Mouse (Mus musculus): ENCODE results near the gene Zkscan14. TPM values are rescaled to one million over a fixed set of nuclear protein-coding genes. Genes with fewer than 3 reads are reported as not detected.
A peak's percentile ranks its signal among the peaks of the same experiment; 100 is the strongest.
"Not testable (repeated sequence)": the region's sequence is repeated elsewhere in the genome, so short reads cannot be mapped to it uniquely, and the experiment has no call there.

Zkscan14 gene
- 3.9 and 6.0 TPM in 2 replicates for polyA plus RNA-seq (2011; ENCODE audit: insufficient read depth, insufficient read length, low read depth, missing spikeins)

DNA sequence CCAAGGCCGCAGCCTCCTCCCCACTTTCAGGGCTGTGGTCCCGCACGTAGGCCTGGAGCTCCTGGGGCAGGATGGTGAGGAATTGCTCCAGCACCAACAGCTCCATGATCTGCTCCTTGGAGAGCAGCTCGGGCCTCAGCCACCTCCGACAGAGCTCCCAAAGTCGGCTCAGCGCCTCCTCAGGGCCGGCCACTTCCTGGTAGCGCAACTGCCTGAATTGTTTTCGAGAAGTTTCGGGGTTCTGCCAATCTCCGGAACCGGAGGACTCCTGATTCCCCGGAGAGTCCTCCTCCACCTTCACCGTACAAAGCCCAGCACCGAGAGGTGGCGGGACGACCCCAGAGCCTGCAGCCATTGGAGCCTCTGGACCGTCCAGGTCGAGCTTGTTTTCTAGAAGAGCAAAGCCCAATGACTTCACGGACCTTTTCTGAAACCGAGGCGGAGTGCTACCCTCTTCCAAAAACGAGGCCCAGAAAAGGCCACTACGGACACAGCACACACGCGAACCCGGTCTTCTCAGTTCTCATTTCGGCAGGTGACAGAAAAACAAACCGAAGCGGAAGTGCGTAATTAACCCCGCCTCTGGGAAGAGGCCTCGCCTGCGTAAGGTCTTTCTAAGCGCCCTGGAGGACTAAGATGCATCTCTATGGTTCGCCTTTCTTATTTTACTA lies at the start of gene Zkscan14:
Zkscan14 (minus strand) TSS at position 548 of the 671 bp plus-strand sequence.
- Histone ChIP-seq H3K9ac (ENCODE audit: low read depth, poor library complexity, severe bottlenecking) (peak within 1 kb of the TSS; percentile 60), H3K9me3 (replicated peaks; ENCODE audit: control insufficient read depth, insufficient read depth, low read length, poor library complexity, severe bottlenecking) (no peaks in the 10 kb centered on the region), H3K27me3 (ENCODE audit: control insufficient read depth, insufficient read depth, low read length, poor library complexity, severe bottlenecking) (no peaks in the 10 kb centered on the region), H3K4me1 (ENCODE audit: control insufficient read depth, insufficient read depth, low read length) (no peaks in the 10 kb centered on the region), H3K4me3 (ENCODE audit: low read depth, low read length) (peak within 1 kb of the TSS; percentile 99), H3K36me3 (ENCODE audit: control insufficient read depth, insufficient read depth, low read length, poor library complexity, severe bottlenecking) (no peaks in the 10 kb centered on the region), H3K27ac (ENCODE audit: insufficient read depth, low read length) (no peak within 1 kb of the TSS)
- no peak for TF ChIP-seq CTCF (IDR thresholded peaks at IDR 0.05; ENCODE audit: low read depth, low read length)
- peak; percentile 46 for TF ChIP-seq POLR2A (IDR thresholded peaks at IDR 0.05; ENCODE audit: insufficient read depth, low read length)
- no peak for TF ChIP-seq EP300 (IDR thresholded peaks at IDR 0.05; ENCODE audit: insufficient read depth, low read depth, low read length)

DNA sequence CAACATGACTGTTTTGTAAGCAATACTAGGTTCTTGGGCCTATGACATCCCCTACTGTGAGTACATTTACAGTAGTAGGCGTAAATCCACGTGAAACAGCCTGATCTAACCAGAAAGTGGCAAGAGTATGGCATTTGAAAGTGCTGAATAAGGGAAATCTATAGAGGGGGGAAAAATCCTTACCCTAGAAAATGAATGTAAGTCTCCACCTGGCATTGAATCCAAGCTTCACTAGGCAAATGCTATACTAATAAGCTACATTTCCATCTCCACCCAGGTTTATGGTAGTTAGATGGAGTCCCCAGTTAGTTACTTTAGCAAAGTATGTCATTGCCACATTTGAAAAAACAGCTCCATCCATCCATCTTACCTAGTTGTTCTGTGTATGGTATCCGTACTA lies 47.9 kb upstream of the Zkscan14 start:
- Histone ChIP-seq H3K27me3 (ENCODE audit: control insufficient read depth, insufficient read depth, low read length, poor library complexity, severe bottlenecking) (no peaks in the 10 kb centered on the region), H3K36me3 (ENCODE audit: control insufficient read depth, insufficient read depth, low read length, poor library complexity, severe bottlenecking) (peaks cover 41% of the 10 kb centered on the region), H3K9ac (ENCODE audit: low read depth, poor library complexity, severe bottlenecking) (no peak overlapping the region), H3K4me1 (ENCODE audit: control insufficient read depth, insufficient read depth, low read length) (no peaks in the 10 kb centered on the region), H3K4me3 (ENCODE audit: low read depth, low read length) (no peak overlapping the region), H3K27ac (ENCODE audit: insufficient read depth, low read length) (no peak overlapping the region), H3K9me3 (replicated peaks; ENCODE audit: control insufficient read depth, insufficient read depth, low read length, poor library complexity, severe bottlenecking) (peaks cover 5% of the 10 kb centered on the region)
- TF ChIP-seq POLR2A (IDR thresholded peaks at IDR 0.05; ENCODE audit: insufficient read depth, low read length) (no peak), EP300 (IDR thresholded peaks at IDR 0.05; ENCODE audit: insufficient read depth, low read depth, low read length) (no peak), CTCF (IDR thresholded peaks at IDR 0.05; ENCODE audit: low read depth, low read length) (no peak)

DNA sequence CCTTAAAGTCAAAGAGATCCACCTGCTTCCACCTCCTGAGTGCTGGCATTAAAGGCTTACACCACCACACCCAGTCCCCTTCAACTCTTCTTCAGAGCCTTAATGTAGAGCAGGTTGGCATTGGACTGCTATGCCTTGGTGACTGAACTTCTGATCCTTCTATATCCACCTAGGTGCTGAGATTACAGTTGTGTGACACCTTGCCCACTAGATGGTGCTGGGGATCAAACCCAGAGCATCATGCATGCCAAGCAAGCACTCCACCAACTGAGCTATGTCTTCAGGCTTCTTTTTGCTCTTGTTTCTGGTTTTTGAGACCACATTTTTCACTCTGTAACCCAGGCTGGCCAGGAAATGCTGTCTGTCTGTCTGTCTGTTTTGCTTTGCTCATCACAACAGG lies 33.0 kb upstream of the Zkscan14 start:
- H3K27ac ChIP-seq (ENCODE audit: insufficient read depth, low read length): no peak overlapping the region
- no peaks in the 10 kb centered on the region for H3K27me3 ChIP-seq (ENCODE audit: control insufficient read depth, insufficient read depth, low read length, poor library complexity, severe bottlenecking)
- H3K4me1 ChIP-seq (ENCODE audit: control insufficient read depth, insufficient read depth, low read length): no peaks in the 10 kb centered on the region
- no peak overlapping the region for H3K4me3 ChIP-seq (ENCODE audit: low read depth, low read length)
- H3K9me3 ChIP-seq (replicated peaks; ENCODE audit: control insufficient read depth, insufficient read depth, low read length, poor library complexity, severe bottlenecking): no peaks in the 10 kb centered on the region
- TF ChIP-seq POLR2A (IDR thresholded peaks at IDR 0.05; ENCODE audit: insufficient read depth, low read length) (no peak), EP300 (IDR thresholded peaks at IDR 0.05; ENCODE audit: insufficient read depth, low read depth, low read length) (no peak), CTCF (IDR thresholded peaks at IDR 0.05; ENCODE audit: low read depth, low read length) (peak; percentile 44)
- H3K9ac ChIP-seq (ENCODE audit: low read depth, poor library complexity, severe bottlenecking): no peak overlapping the region
- peaks cover 64% of the 10 kb centered on the region for H3K36me3 ChIP-seq (ENCODE audit: control insufficient read depth, insufficient read depth, low read length, poor library complexity, severe bottlenecking)

DNA sequence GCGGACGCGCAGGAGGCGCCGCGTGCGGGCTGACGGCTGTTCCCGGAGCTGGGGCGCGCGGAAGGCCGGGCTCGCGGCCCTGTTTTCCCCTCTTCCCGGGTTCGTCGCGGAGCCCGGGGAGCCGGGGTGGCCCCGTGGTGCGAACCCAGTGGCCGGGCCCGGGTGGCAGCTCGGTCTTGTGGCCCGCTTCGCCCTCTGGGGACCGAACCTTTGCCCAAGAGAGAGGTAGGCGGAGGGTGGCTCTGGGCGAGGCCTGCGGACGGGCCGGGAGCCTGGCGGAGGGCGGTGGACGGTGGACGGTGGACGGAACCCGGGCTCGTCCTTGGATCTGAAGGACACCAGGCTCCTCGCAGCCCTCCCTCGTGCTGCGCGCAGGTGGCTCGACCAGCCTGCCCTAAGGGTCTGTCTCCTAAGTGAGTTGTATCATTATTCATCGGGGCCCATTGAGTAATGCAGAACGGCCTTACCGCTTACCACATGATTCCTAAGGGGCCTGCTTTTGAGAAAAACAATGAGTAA lies 30.3 kb upstream of the Zkscan14 start:
- Histone ChIP-seq H3K27ac (ENCODE audit: insufficient read depth, low read length) (no peak overlapping the region), H3K9ac (ENCODE audit: low read depth, poor library complexity, severe bottlenecking) (peak overlapping the region; percentile 88), H3K9me3 (replicated peaks; ENCODE audit: control insufficient read depth, insufficient read depth, low read length, poor library complexity, severe bottlenecking) (no peaks in the 10 kb centered on the region), H3K4me1 (ENCODE audit: control insufficient read depth, insufficient read depth, low read length) (no peaks in the 10 kb centered on the region), H3K27me3 (ENCODE audit: control insufficient read depth, insufficient read depth, low read length, poor library complexity, severe bottlenecking) (no peaks in the 10 kb centered on the region), H3K36me3 (ENCODE audit: control insufficient read depth, insufficient read depth, low read length, poor library complexity, severe bottlenecking) (peaks cover 38% of the 10 kb centered on the region), H3K4me3 (ENCODE audit: low read depth, low read length) (peak overlapping the region; percentile 79)
- TF ChIP-seq POLR2A (IDR thresholded peaks at IDR 0.05; ENCODE audit: insufficient read depth, low read length) (no peak), CTCF (IDR thresholded peaks at IDR 0.05; ENCODE audit: low read depth, low read length) (no peak), EP300 (IDR thresholded peaks at IDR 0.05; ENCODE audit: insufficient read depth, low read depth, low read length) (no peak)

DNA sequence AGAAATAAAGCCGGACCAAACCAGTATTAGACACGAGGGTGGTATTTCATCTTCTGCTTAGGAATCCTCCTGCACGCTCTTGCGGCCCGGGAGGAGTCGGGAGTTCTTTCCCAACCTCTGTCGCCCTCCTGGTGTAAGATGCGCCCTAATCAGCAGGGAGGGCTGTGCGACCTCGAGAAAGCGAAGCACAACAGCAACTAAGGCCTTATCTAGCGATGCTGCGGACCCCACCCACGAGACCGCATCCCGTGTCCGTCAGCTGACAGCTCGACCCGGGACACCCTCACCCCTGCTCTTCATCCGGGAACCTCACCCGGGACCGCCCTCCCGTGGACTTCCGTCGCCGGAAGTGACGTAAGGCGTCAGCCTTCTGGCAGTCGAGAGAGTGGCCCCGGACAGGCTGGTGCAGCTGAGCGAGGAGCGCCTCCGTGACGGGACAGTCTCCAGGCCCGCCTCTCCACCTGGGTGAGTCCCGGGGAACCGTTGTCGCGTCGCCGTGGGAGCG lies 29.8 kb upstream of the Zkscan14 start, which contains the start of gene Zfp655:
Zfp655 (plus strand) TSS at position 349 of the 505 bp plus-strand sequence.
- peak within 1 kb of the TSS; percentile 79 for H3K4me3 ChIP-seq (ENCODE audit: low read depth, low read length)
- H3K36me3 ChIP-seq (ENCODE audit: control insufficient read depth, insufficient read depth, low read length, poor library complexity, severe bottlenecking): peaks cover 33% of the 10 kb centered on the region
- H3K9ac ChIP-seq (ENCODE audit: low read depth, poor library complexity, severe bottlenecking): peak within 1 kb of the TSS; percentile 88
- H3K9me3 ChIP-seq (replicated peaks; ENCODE audit: control insufficient read depth, insufficient read depth, low read length, poor library complexity, severe bottlenecking): no peaks in the 10 kb centered on the region
- H3K4me1 ChIP-seq (ENCODE audit: control insufficient read depth, insufficient read depth, low read length): no peaks in the 10 kb centered on the region
- peak within 1 kb of the TSS; percentile 76 for H3K27ac ChIP-seq (ENCODE audit: insufficient read depth, low read length)
- no peaks in the 10 kb centered on the region for H3K27me3 ChIP-seq (ENCODE audit: control insufficient read depth, insufficient read depth, low read length, poor library complexity, severe bottlenecking)
- TF ChIP-seq EP300 (IDR thresholded peaks at IDR 0.05; ENCODE audit: insufficient read depth, low read depth, low read length): peak; percentile 91
- TF ChIP-seq CTCF (IDR thresholded peaks at IDR 0.05; ENCODE audit: low read depth, low read length): no peak
- peak; percentile 92 for TF ChIP-seq POLR2A (IDR thresholded peaks at IDR 0.05; ENCODE audit: insufficient read depth, low read length)

DNA sequence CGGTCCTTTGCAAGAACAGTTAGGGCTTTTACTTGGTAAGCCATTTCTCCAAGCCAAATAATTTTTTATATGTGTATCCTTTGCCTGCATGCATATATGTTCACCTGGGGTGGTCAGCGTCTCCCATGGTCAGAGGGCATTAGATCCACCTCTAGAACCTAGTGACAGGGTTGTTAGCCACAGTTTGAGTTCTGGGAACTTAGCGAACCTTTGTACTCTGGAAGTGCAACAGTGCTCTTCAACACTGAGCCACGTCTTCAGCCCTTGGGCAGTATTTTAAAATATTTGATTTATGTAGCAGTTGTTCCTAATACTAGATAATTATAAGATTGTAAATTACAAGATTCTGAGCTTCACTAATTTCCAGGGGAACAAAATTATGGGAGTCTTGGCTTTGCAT lies 29.0 kb upstream of the Zkscan14 start:
- no peaks in the 10 kb centered on the region for H3K9me3 ChIP-seq (replicated peaks; ENCODE audit: control insufficient read depth, insufficient read depth, low read length, poor library complexity, severe bottlenecking)
- H3K27ac ChIP-seq (ENCODE audit: insufficient read depth, low read length): peak overlapping the region; percentile 76
- H3K27me3 ChIP-seq (ENCODE audit: control insufficient read depth, insufficient read depth, low read length, poor library complexity, severe bottlenecking): no peaks in the 10 kb centered on the region
- H3K4me1 ChIP-seq (ENCODE audit: control insufficient read depth, insufficient read depth, low read length): no peaks in the 10 kb centered on the region
- 0 out of 2 replicates have a peak overlapping the region, but pooled peaks have one; percentile 24 for H3K4me3 ChIP-seq (ENCODE audit: low read depth, low read length)
- H3K36me3 ChIP-seq (ENCODE audit: control insufficient read depth, insufficient read depth, low read length, poor library complexity, severe bottlenecking): peaks cover 28% of the 10 kb centered on the region
- peak overlapping the region; percentile 88 for H3K9ac ChIP-seq (ENCODE audit: low read depth, poor library complexity, severe bottlenecking)
- no peak for TF ChIP-seq EP300 (IDR thresholded peaks at IDR 0.05; ENCODE audit: insufficient read depth, low read depth, low read length)
- no peak for TF ChIP-seq POLR2A (IDR thresholded peaks at IDR 0.05; ENCODE audit: insufficient read depth, low read length)
- no peak for TF ChIP-seq CTCF (IDR thresholded peaks at IDR 0.05; ENCODE audit: low read depth, low read length)

DNA sequence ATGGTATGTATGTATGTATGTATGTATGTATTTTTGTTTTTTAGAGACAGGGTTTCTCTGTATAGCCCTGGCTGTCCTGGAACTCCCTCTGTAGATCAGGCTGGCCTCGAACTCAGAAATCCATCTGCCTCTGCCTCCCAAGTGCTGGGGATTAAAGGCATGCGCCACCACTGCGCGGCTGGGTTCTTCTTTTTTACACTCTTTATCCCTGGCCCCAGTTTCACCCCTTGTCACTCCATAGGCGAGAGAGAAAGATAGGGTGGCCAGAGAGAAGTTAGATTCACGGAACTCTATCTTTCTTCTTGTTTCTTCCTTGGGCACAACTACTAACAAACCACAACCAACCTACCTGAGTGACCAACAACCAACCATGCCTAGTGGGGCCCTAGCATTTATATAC lies 27.6 kb upstream of the Zkscan14 start:
- H3K9ac ChIP-seq (ENCODE audit: low read depth, poor library complexity, severe bottlenecking); H3K27me3 ChIP-seq (ENCODE audit: control insufficient read depth, insufficient read depth, low read length, poor library complexity, severe bottlenecking); H3K9me3 ChIP-seq (replicated peaks; ENCODE audit: control insufficient read depth, insufficient read depth, low read length, poor library complexity, severe bottlenecking); H3K4me3 ChIP-seq (ENCODE audit: low read depth, low read length); H3K27ac ChIP-seq (ENCODE audit: insufficient read depth, low read length); H3K4me1 ChIP-seq (ENCODE audit: control insufficient read depth, insufficient read depth, low read length): not testable (repeated sequence)
- peaks cover 14% of the 10 kb centered on the region for H3K36me3 ChIP-seq (ENCODE audit: control insufficient read depth, insufficient read depth, low read length, poor library complexity, severe bottlenecking)

Data from ES-Bruce4 (cell line).